9 mouse cellular contexts compared by ENCODE assay signal in genomic region chr8:120374070-120374469, GRCm38 (mm10).
A peak's percentile ranks its signal among the peaks of the same experiment; 100 is the strongest.
DNase-seq lines count a peak whose midpoint lies in the region; ATAC-seq and TF ChIP-seq lines count a peak whose summit lies in the region.
"Had no signal": no experiment of that assay in that cellular context is flagged by ENCODE, and none has a peak within 500 bp of the region (broad histone marks: within the 10 kb centered on the region; RNA-seq: fewer than 3 reads in every experiment).

No protein-coding gene starts in this region.

- H3K27ac ChIP-seq in midbrain, embryonic 11.5 days (ENCODE audit: low read depth, low read length) = 0 out of 2 replicates have a peak overlapping the region, but pooled peaks have one; percentile 21
- H3K27ac ChIP-seq in midbrain, postnatal 0 days (ENCODE audit: low read depth, low read length) = no peak overlapping the region
- peak overlapping the region; percentile 91 for H3K27ac ChIP-seq in liver, embryonic 11.5 days (ENCODE audit: low read depth, low read length)

- no peaks in the 10 kb centered on the region for H3K9me3 ChIP-seq in midbrain, embryonic 11.5 days (ENCODE audit: control insufficient read depth, low read length)
- no peaks in the 10 kb centered on the region for H3K9me3 ChIP-seq in midbrain, postnatal 0 days (ENCODE audit: low read length)
- no peaks in the 10 kb centered on the region for H3K9me3 ChIP-seq in liver, embryonic 11.5 days (ENCODE audit: control insufficient read depth, low read length)

- no peak overlapping the region for H3K4me2 ChIP-seq in midbrain, embryonic 11.5 days
- no peak overlapping the region for H3K4me2 ChIP-seq in midbrain, postnatal 0 days (ENCODE audit: low read depth, low read length, poor library complexity, severe bottlenecking)
- no peak overlapping the region for H3K4me2 ChIP-seq in liver, embryonic 11.5 days

- no peak for ATAC-seq in midbrain, embryonic 11.5 days (ENCODE audit: low FRiP score)
- no peak for ATAC-seq in midbrain, postnatal 0 days (ENCODE audit: low FRiP score)
- no peak for ATAC-seq in liver, embryonic 11.5 days (replicated peaks; ENCODE audit: low FRiP score)
- no peak for ATAC-seq in cerebellum, adult (ENCODE audit: insufficient number of reproducible peaks, low FRiP score, low TSS enrichment)

- DNase-seq in cerebellum, adult 9-11 months = peak; percentile 30
- no peak for DNase-seq in cerebellum, postnatal 14 days
- no peak for DNase-seq in midbrain, embryonic 11.5 days (ENCODE audit: low spot score, missing footprints)
- DNase-seq in midbrain, postnatal 0 days (ENCODE audit: low spot score) = no peak
- DNase-seq in liver, embryonic 11.5 days (ENCODE audit: low spot score) = no peak
- DNase-seq in urinary bladder, postnatal 25 days (ENCODE audit: low spot score) = peak; percentile 52
- no peak for DNase-seq in embryo, embryonic 11 days
- DNase-seq: cerebellum, adult 11-12 months had no signal

- H3K27me3 ChIP-seq in midbrain, embryonic 11.5 days (ENCODE audit: control insufficient read depth, insufficient read depth, low read length) = no peaks in the 10 kb centered on the region
- H3K27me3 ChIP-seq in midbrain, postnatal 0 days (ENCODE audit: insufficient read depth, low read length) = no peaks in the 10 kb centered on the region
- H3K27me3 ChIP-seq in liver, embryonic 11.5 days (replicated peaks; ENCODE audit: control insufficient read depth, insufficient read depth, low read length) = no peaks in the 10 kb centered on the region

- no peak for TF ChIP-seq CTCF in midbrain, postnatal 0 days (IDR thresholded peaks at IDR 0.05)

- no peak overlapping the region for H3K4me3 ChIP-seq in midbrain, embryonic 11.5 days (ENCODE audit: low read depth, low read length)
- no peak overlapping the region for H3K4me3 ChIP-seq in midbrain, postnatal 0 days (ENCODE audit: low read depth, low read length)
- H3K4me3 ChIP-seq in liver, embryonic 11.5 days (ENCODE audit: low read depth, low read length) = no peak overlapping the region

- peak overlapping the region; percentile 9; the same call in 1 of the 2 replicates for H3K9ac ChIP-seq in midbrain, embryonic 11.5 days (ENCODE audit: low read length)
- no peak overlapping the region for H3K9ac ChIP-seq in midbrain, postnatal 0 days (replicated peaks; ENCODE audit: low read length, poor library complexity, severe bottlenecking)
- H3K9ac ChIP-seq in liver, embryonic 11.5 days (ENCODE audit: low read depth, low read length) = peak overlapping the region; percentile 52

- WGBS in midbrain, embryonic 11.5 days = 83% methylated on average over 1 of the region's 1 CpGs
- 94% methylated on average over 1 of the region's 1 CpGs for WGBS in midbrain, postnatal 0 days
- WGBS in liver, embryonic 11.5 days = 75% methylated on average over 1 of the region's 1 CpGs

- peaks cover 47% of the 10 kb centered on the region for H3K4me1 ChIP-seq in midbrain, embryonic 11.5 days (ENCODE audit: control insufficient read depth, insufficient read depth, low read length)
- peaks cover 4% of the 10 kb centered on the region; the same call in 1 of the 2 replicates for H3K4me1 ChIP-seq in midbrain, postnatal 0 days (ENCODE audit: insufficient read depth, low read length)
- peaks cover 99% of the 10 kb centered on the region for H3K4me1 ChIP-seq in liver, embryonic 11.5 days (replicated peaks; ENCODE audit: control insufficient read depth, insufficient read depth, low read length)

- no peaks in the 10 kb centered on the region for H3K36me3 ChIP-seq in midbrain, embryonic 11.5 days (ENCODE audit: control insufficient read depth, insufficient read depth, low read length)
- H3K36me3 ChIP-seq in midbrain, postnatal 0 days (ENCODE audit: insufficient read depth, low read length) = no peaks in the 10 kb centered on the region
- no peaks in the 10 kb centered on the region for H3K36me3 ChIP-seq in liver, embryonic 11.5 days (ENCODE audit: control insufficient read depth, insufficient read depth, low read length)

Comparison
In these comparisons a context has a peak if more than half of its experiments do, and no peak if none do; other contexts are left out.
1. DNase-seq: peak in cerebellum, adult 9-11 months (single experiment) and urinary bladder, postnatal 25 days (single experiment); none in cerebellum, postnatal 14 days (0 of 2), midbrain, embryonic 11.5 days (single experiment), midbrain, postnatal 0 days (single experiment), liver, embryonic 11.5 days (single experiment) and embryo, embryonic 11 days (single experiment).